Mouse (Mus musculus) embryo, embryonic 11 days (tissue): ENCODE measurements around the gene Gstm7.
"Not testable (repeated sequence)": the region's sequence is repeated elsewhere in the genome, so short reads cannot be mapped to it uniquely, and the experiment has no call there.

ENCODE experiments used
- DNase-seq: peaks from one replicate; pipeline ENCODE4 v3.0.0-alpha.2; 2015

Gene Gstm7

GRCm38 (mm10) chr3:107932128-107932527 lies 511 bp upstream of the Gstm7 start:
- no peak for DNase-seq

- DNase-seq, result peak; percentile 7
Observed at GRCm38 (mm10) chr3:107931134-107931533, 483 bp downstream of the Gstm7 start.

GRCm38 (mm10) chr3:107929731-107930130 lies 1.9 kb downstream of the Gstm7 start:
- no peak for DNase-seq

DNA sequence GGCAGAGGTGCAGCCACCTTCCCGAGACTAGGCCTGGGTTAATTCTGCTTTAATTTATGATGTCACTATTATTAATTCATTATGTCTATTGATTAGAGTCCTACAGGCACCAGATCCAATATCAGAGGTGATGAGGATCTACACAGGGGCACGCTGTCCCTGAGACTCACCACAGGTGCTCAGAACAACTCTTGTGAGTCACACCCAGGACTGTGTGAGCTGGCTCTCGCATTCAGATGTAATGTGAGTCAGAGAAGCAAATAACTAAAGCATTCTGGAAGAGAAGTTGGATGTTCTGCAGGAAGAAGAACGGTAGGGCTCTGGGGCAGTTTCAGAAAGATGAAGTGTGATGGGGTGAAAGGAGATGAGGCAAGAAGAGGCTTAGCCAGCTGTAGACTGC lies 2.4 kb downstream of the Gstm7 start:
- DNase-seq, result no peak

DNA sequence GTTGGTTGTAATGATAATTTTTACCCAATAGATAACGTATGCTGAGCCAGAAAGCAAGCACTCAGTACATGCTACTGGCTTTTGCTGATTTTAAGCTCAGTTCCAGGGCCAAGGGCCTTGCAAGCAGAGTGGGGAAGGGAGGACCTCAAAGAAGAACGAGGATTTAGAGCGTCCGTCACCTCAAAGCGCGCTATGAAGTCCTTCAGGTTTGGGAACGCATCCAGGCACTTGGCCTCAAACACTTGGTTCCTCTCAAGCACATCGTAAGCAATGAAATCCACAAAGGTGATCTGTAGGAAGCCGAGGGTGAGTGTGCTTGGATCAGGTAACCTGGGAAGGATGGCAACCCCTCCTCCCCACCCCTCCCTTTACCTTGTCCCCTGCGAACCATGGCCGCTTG lies 2.9 kb downstream of the Gstm7 start:
- DNase-seq, result no peak

DNA sequence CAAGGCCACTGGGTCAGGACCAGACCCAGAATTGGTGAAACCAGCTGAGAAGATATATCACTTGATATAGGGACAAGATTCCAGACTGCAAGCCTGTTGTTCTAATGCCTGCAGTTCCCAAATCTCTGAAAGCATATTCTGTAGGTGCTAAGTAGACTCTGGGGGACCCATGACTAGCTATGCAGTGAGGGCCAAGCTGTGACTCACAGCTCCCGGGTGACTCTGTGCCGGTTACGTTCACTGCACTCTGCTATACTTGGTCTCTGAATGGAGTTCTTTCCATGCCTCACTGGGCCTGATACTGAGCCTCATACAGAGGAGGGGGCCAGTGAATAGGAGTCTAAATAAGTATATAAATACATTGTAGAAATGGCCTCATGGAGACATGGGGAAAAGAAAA lies 3.8 kb downstream of the Gstm7 start:
- no peak for DNase-seq

DNA sequence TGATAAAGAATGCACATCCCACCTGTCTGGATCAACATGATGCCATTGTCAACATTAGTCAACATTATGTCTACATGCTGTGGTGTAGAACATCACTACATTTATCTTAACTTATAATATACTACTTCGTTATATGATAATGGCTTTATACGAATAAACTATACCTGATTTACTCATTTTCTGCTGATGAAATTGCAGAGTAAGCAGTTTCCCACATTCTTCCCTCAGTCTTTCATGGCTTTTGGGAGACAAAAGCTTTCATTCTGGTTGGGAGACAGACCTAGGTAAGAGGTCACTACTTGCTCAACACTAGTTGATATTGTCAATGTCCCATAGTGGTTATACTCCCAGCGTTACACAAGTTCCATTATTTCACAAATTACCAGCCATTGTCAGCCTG lies 6.3 kb downstream of the Gstm7 start:
- DNase-seq, result no peak

DNA sequence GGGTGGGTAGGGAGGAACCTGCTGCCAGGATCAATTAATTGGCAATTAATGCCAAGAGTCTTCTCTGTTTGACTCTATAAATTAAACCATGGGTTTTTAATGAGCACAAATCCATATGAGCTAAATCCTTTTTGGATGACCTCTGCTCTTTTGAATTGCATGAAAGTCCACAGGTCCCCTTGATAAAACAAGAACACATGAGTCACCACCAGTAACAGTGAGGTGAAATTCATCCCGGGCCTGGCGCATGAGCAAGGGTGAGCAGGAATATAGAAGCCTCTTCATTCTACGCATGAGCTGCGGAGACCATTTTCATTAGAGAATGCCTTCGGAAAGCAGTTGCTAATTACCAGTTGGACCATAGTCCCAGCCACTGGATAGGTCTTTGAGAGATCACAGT lies 11.3 kb downstream of the Gstm7 start:
- DNase-seq, result no peak

- DNase-seq, result peak; percentile 79
Observed at GRCm38 (mm10) chr3:107917783-107918408, 13.7 kb downstream of the Gstm7 start.

DNA sequence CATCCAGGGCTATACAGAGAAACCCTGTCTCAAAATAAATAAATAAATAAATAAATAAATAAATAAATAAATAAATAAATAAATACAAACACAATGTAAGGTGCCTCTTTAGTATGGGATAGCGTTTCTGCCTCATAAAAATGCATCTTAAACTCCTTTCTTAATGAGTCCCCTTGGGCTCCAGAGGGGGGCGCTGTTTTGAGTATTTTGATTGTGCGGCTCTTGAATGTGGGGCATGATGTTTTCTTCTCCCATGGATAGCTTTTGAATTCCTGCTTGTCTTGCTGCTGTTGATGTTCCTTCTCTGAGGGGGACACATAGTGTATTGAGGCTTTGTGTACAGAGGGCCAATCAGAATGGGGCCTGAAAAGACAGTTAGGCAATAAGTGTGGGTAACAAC lies 14.5 kb downstream of the Gstm7 start:
- DNase-seq, result no peak

DNA sequence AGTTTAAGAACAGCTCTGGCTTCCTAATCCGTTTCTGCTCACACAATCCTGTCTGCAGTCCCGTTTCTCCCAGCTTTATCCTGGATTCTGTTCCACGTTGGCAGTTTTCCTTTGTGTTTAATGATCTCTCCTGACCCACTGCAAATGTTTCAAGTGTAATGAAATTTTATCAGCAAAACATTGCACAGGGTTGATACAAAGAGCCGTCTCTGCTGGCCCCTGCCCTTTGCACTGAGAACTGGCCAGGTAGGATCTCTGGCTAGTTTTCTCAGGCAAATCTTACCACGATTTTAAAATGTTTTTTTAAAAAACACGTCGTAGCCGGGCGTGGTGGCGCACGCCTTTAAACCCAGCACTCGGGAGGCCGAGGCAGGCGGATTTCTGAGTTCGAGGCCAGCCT lies 14.9 kb downstream of the Gstm7 start:
- DNase-seq, result no peak

- DNase-seq, result no peak
Observed at GRCm38 (mm10) chr3:107905942-107906341, 25.7 kb downstream of the Gstm7 start.

GRCm38 (mm10) chr3:107900955-107901673 lies 30.5 kb downstream of the Gstm7 start:
- no peak for DNase-seq

- DNase-seq, result no peak
Observed at GRCm38 (mm10) chr3:107898691-107899090, 32.9 kb downstream of the Gstm7 start.

DNA sequence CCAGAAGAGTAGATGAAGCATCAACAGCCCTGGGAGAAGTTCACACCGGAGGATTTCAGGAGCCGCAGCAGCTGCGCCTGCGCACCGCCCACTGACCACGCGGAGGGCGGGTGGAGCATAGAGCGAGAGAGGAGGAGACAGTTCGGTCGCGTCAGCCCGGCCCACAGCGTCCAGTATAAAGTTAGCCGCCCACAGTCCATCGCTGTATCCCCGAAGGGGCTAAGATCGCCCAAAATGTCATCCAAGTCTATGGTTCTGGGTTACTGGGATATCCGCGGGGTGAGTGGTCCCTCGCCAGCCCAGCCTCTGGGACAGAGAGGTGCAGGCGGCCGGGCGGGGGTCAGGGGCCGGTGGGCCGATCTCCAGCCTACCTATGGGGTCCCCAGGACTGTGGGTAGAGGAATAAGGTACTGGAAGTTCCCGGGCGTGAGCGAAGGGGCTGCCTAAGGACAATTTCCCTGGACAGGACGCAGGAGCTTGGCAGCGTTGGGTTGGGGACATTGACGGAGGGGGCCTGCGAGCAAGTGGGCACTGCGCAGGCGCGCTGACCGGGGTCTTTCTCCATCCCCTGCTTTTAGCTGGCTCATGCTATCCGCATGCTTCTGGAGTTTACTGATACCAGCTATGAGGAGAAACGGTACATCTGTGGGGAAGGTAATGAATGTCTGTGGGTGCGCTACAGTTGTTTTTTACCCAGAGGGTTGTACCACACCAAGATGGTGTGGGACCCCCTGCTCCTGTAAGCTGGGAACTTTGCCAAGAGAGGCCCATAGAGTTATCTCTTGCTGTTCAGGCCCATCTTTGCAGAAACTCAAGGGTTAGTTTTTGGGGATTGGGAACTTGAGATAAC lies 35.7 kb downstream of the Gstm7 start, which contains the start of gene Gstm5:
Gene Gstm5 (plus strand): TSS at position 102 of the 850 bp plus-strand sequence.
- peak; percentile 93 for DNase-seq

- peak; percentile 7 for DNase-seq
Observed at GRCm38 (mm10) chr3:107895194-107895719, 36.4 kb downstream of the Gstm7 start.

- not testable (repeated sequence) for DNase-seq
Observed at GRCm38 (mm10) chr3:107889236-107889635, 42.4 kb downstream of the Gstm7 start.

- DNase-seq, result no peak
Observed at GRCm38 (mm10) chr3:107887674-107888495, 43.7 kb downstream of the Gstm7 start.

DNA sequence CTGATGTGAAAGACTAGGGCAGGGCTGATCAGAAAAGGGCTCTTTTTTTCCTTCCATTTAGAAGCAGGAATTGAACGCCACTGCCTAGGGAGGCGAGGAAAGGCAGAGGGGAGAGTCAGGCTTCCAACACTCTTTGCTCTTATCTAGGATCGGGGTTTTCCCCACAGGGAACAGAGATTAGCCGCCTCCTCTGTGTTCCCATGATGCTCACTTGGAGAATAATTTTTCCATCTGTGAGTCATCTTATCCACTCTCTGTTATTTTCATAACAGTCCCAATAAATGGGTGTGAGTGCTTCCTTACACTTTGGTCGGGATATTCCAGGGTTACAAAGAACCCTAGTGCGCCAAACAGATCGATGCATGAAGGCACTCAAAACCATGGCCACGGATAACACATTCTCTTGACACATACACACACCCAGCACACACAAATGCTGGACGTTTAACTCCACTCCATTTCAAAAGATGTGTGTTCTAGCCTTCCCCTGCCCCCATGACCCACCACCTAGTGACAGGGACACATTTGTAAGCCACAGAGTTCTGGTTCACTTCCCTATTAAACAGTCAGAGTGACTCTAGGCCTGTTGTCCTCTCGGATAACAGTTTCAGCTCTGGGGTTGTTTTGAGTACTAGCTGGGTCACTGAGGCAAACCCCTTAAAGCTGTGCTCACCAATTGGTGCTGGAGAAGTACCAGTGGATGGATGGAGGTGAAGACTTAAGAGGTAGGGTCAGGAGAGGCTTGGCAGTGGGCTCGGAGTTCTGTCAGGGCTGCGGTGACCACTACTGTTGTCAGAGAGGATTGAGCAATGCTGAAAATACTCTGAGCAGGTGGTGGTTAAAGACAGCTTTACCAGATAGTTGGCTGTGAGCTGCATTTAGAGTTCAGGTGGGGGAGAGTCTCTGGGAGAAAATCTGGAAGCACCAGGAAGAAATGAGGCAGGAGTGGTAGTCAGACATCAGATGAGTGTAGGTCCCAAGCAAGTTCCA lies 53.6 kb downstream of the Gstm7 start:
- no peak for DNase-seq

GRCm38 (mm10) chr3:107877005-107877404 lies 54.6 kb downstream of the Gstm7 start, which contains the start of gene Eps8l3:
Gene Eps8l3, plus strand, starts transcription at chr3:107877229.
- DNase-seq, result no peak
